Mouse (Mus musculus): Measurements from ENCODE around the gene Dscam.

Gene Dscam

GRCm38 (mm10) chr16:96761225-96761624 lies 409.3 kb downstream of the Dscam start:
- no peak for DNase-seq (ENCODE audit: low spot score)

GRCm38 (mm10) chr16:96759081-96759603 lies 411.4 kb downstream of the Dscam start:
- DNase-seq (ENCODE audit: low spot score) = no peak

GRCm38 (mm10) chr16:96758381-96758780 lies 412.2 kb downstream of the Dscam start:
- DNase-seq (ENCODE audit: low spot score) = no peak

- DNase-seq (ENCODE audit: low spot score) = no peak
These were observed 412.8 kb downstream of the Dscam start for GRCm38 (mm10) chr16:96757588-96758313.

GRCm38 (mm10) chr16:96756994-96757393 lies 413.6 kb downstream of the Dscam start:
- DNase-seq (ENCODE audit: low spot score) = no peak

GRCm38 (mm10) chr16:96754971-96755504 lies 415.5 kb downstream of the Dscam start:
- peak; percentile 26 for DNase-seq (ENCODE audit: low spot score)

GRCm38 (mm10) chr16:96754381-96754780 lies 416.2 kb downstream of the Dscam start:
- no peak for DNase-seq (ENCODE audit: low spot score)

- DNase-seq (ENCODE audit: low spot score) = peak; percentile 41
These were observed 416.8 kb downstream of the Dscam start for GRCm38 (mm10) chr16:96753781-96754173.

- no peak for DNase-seq (ENCODE audit: low spot score)
These were observed 417.3 kb downstream of the Dscam start for GRCm38 (mm10) chr16:96753164-96753780.

- DNase-seq (ENCODE audit: low spot score) = no peak
These were observed 427.9 kb downstream of the Dscam start for GRCm38 (mm10) chr16:96742475-96743255.

- no peak for DNase-seq (ENCODE audit: low spot score)
These were observed 429.2 kb downstream of the Dscam start for GRCm38 (mm10) chr16:96741336-96741735.

- no peak for DNase-seq (ENCODE audit: low spot score)
These were observed 430.2 kb downstream of the Dscam start for GRCm38 (mm10) chr16:96740073-96741055.

- no peak for DNase-seq (ENCODE audit: low spot score)
These were observed 434.1 kb downstream of the Dscam start for GRCm38 (mm10) chr16:96736501-96736900.

GRCm38 (mm10) chr16:96730881-96731280 lies 439.7 kb downstream of the Dscam start:
- no peak for DNase-seq (ENCODE audit: low spot score)

- DNase-seq (ENCODE audit: low spot score) = peak; percentile 11
These were observed 442.4 kb downstream of the Dscam start for GRCm38 (mm10) chr16:96727836-96728774.

GRCm38 (mm10) chr16:96725071-96725724 lies 445.4 kb downstream of the Dscam start:
- DNase-seq (ENCODE audit: low spot score) = no peak

GRCm38 (mm10) chr16:96724591-96724990 lies 446.0 kb downstream of the Dscam start:
- no peak for DNase-seq (ENCODE audit: low spot score)

- no peak for DNase-seq (ENCODE audit: low spot score)
These were observed 446.4 kb downstream of the Dscam start for GRCm38 (mm10) chr16:96724123-96724522.

- DNase-seq (ENCODE audit: low spot score) = no peak
These were observed 447.4 kb downstream of the Dscam start for GRCm38 (mm10) chr16:96723066-96723669.
